Comparison of ENCODE assay signal across 8 mouse cellular contexts in genomic region chr17:24220435-24221411, GRCm38 (mm10). TPM values are rescaled to one million over a fixed set of nuclear protein-coding genes. Genes with fewer than 3 reads are reported as not detected.
A peak's percentile ranks its signal among the peaks of the same experiment; 100 is the strongest.
DNase-seq lines count a peak whose midpoint lies in the region; ATAC-seq and TF ChIP-seq lines count a peak whose summit lies in the region.

TSS of gene Tedc2 (minus strand) at chr17:24220851.

- peak; percentile 91 to 94 for DNase-seq in B cell, adult 2 months
- peak; percentile 92 to 96 for DNase-seq in heart, adult 9 months (ENCODE audit: low spot score in 2 of 2)
- peak; percentile 92 for DNase-seq in limb, embryonic 14.5 days (ENCODE audit: low spot score)
- peak; percentile 75 to 86 for DNase-seq in spleen, adult 2 months (ENCODE audit: low read depth in 1 of 2, low spot score in 2 of 2)

- no peaks in the 10 kb centered on the region for H3K27me3 ChIP-seq in embryonic facial prominence, embryonic 15.5 days
- no peaks in the 10 kb centered on the region for H3K27me3 ChIP-seq in kidney, embryonic 14.5 days (ENCODE audit: control insufficient read depth, insufficient read depth, low read length)
- H3K27me3 ChIP-seq in limb, embryonic 14.5 days (ENCODE audit: control insufficient read depth, insufficient read depth, low read length) = no peaks in the 10 kb centered on the region
- no peaks in the 10 kb centered on the region for H3K27me3 ChIP-seq in midbrain, embryonic 16.5 days (ENCODE audit: control insufficient read depth, insufficient read depth, low read depth, low read length)
- no peaks in the 10 kb centered on the region for H3K27me3 ChIP-seq in spleen, adult 2 months (ENCODE audit: control insufficient read depth, insufficient read depth, low read length)

- 5% methylated on average over 41 of the region's 41 CpGs for WGBS in embryonic facial prominence, embryonic 15.5 days
- WGBS in kidney, embryonic 14.5 days = 6% methylated on average over 41 of the region's 41 CpGs
- WGBS in limb, embryonic 14.5 days = 5% methylated on average over 41 of the region's 41 CpGs
- WGBS in midbrain, embryonic 16.5 days = 5% methylated on average over 41 of the region's 41 CpGs
- 8% methylated on average over 41 of the region's 41 CpGs for WGBS in spleen, adult 2 months

- H3K4me3 ChIP-seq in bone marrow macrophage, adult 2 months (ENCODE audit: insufficient read depth, low read length) = peak within 1 kb of the TSS; percentile 88
- peak within 1 kb of the TSS; percentile 74 for H3K4me3 ChIP-seq in embryonic facial prominence, embryonic 15.5 days (replicated peaks)
- H3K4me3 ChIP-seq in kidney, embryonic 14.5 days (ENCODE audit: low read length) = peak within 1 kb of the TSS; percentile 74
- H3K4me3 ChIP-seq in limb, embryonic 14.5 days (replicated peaks; ENCODE audit: low read length) = peak within 1 kb of the TSS; percentile 79
- H3K4me3 ChIP-seq in midbrain, embryonic 16.5 days (ENCODE audit: low read depth, low read length) = peak within 1 kb of the TSS; percentile 86
- peak within 1 kb of the TSS; percentile 78 for H3K4me3 ChIP-seq in spleen, adult 2 months (ENCODE audit: extremely low read depth, insufficient read depth, insufficient read length)

- peak; percentile 92 for ATAC-seq in embryonic facial prominence, embryonic 15.5 days (ENCODE audit: insufficient number of reproducible peaks, low FRiP score, low TSS enrichment, low read depth)
- peak; percentile 94 for ATAC-seq in kidney, embryonic 14.5 days (ENCODE audit: low FRiP score, low TSS enrichment)
- ATAC-seq in limb, embryonic 14.5 days (ENCODE audit: low FRiP score, low read depth) = peak; percentile 93
- peak; percentile 95 for ATAC-seq in midbrain, embryonic 16.5 days

- no peak for TF ChIP-seq POLR2A in bone marrow macrophage, adult 2 months (IDR thresholded peaks at IDR 0.05; ENCODE audit: borderline replicate concordance, low read depth, low read length)
- 0 out of 2 replicates have a peak, but pooled peaks have one; percentile 34 for TF ChIP-seq POLR2A in limb, embryonic 14.5 days (IDR thresholded peaks at IDR 0.05; ENCODE audit: borderline replicate concordance, extremely low read depth, insufficient read depth, insufficient read length)
- TF ChIP-seq POLR2A in spleen, adult 2 months (IDR thresholded peaks at IDR 0.05; ENCODE audit: low read depth, low read length) = no peak

- H3K36me3 ChIP-seq in embryonic facial prominence, embryonic 15.5 days = peaks cover 51% of the 10 kb centered on the region
- H3K36me3 ChIP-seq in kidney, embryonic 14.5 days (ENCODE audit: control insufficient read depth, insufficient read depth, low read length) = peaks cover 56% of the 10 kb centered on the region
- H3K36me3 ChIP-seq in limb, embryonic 14.5 days (ENCODE audit: control insufficient read depth, insufficient read depth, low read length) = peaks cover 51% of the 10 kb centered on the region
- peaks cover 16% of the 10 kb centered on the region for H3K36me3 ChIP-seq in midbrain, embryonic 16.5 days (ENCODE audit: control insufficient read depth, insufficient read depth, low read length)
- peaks cover 10% of the 10 kb centered on the region for H3K36me3 ChIP-seq in spleen, adult 2 months (ENCODE audit: control insufficient read depth, insufficient read depth, low read length)

- no peaks in the 10 kb centered on the region for H3K9me3 ChIP-seq in embryonic facial prominence, embryonic 15.5 days (replicated peaks)
- no peaks in the 10 kb centered on the region for H3K9me3 ChIP-seq in kidney, embryonic 14.5 days (ENCODE audit: control insufficient read depth, low read length)
- H3K9me3 ChIP-seq in limb, embryonic 14.5 days (ENCODE audit: control insufficient read depth, low read length) = no peaks in the 10 kb centered on the region
- no peaks in the 10 kb centered on the region for H3K9me3 ChIP-seq in midbrain, embryonic 16.5 days (replicated peaks; ENCODE audit: control insufficient read depth, low read length, poor library complexity, severe bottlenecking)

- H3K4me1 ChIP-seq in bone marrow macrophage, adult 2 months (ENCODE audit: control insufficient read depth, insufficient read depth, low read length) = peaks cover 9% of the 10 kb centered on the region; the same call in 1 of the 2 replicates
- H3K4me1 ChIP-seq in embryonic facial prominence, embryonic 15.5 days = peaks cover 14% of the 10 kb centered on the region
- H3K4me1 ChIP-seq in kidney, embryonic 14.5 days (ENCODE audit: control insufficient read depth, insufficient read depth, low read length) = peaks cover 7% of the 10 kb centered on the region
- peaks cover 13% of the 10 kb centered on the region for H3K4me1 ChIP-seq in limb, embryonic 14.5 days (ENCODE audit: control insufficient read depth, insufficient read depth, low read length)
- H3K4me1 ChIP-seq in midbrain, embryonic 16.5 days (ENCODE audit: control insufficient read depth, insufficient read depth, low read length) = peaks cover 14% of the 10 kb centered on the region
- H3K4me1 ChIP-seq in spleen, adult 2 months (ENCODE audit: control insufficient read depth, insufficient read depth, insufficient read length) = 0 out of 2 replicates have a peak, but pooled peaks cover 3% of the 10 kb centered on the region

- H3K27ac ChIP-seq in bone marrow macrophage, adult 2 months (ENCODE audit: insufficient read depth, low read depth, low read length) = peak within 1 kb of the TSS; percentile 22; the same call in 1 of the 2 replicates
- peak within 1 kb of the TSS; percentile 55 for H3K27ac ChIP-seq in embryonic facial prominence, embryonic 15.5 days (replicated peaks)
- peak within 1 kb of the TSS; percentile 18; the same call in 1 of the 2 replicates for H3K27ac ChIP-seq in kidney, embryonic 14.5 days (ENCODE audit: low read depth, low read length)
- H3K27ac ChIP-seq in limb, embryonic 14.5 days (replicated peaks; ENCODE audit: low read depth, low read length) = no peak within 1 kb of the TSS
- H3K27ac ChIP-seq in midbrain, embryonic 16.5 days (ENCODE audit: low read length) = peak within 1 kb of the TSS; percentile 76
- H3K27ac ChIP-seq in spleen, adult 2 months (ENCODE audit: insufficient read depth, low read length) = peak within 1 kb of the TSS; percentile 15; the same call in 1 of the 2 replicates

- TF ChIP-seq CTCF in bone marrow macrophage, adult 2 months (IDR thresholded peaks at IDR 0.05; ENCODE audit: low read depth, low read length) = no peak
- TF ChIP-seq CTCF in spleen, adult 2 months (IDR thresholded peaks at IDR 0.05; ENCODE audit: extremely low read depth, insufficient read depth, insufficient read length, insufficient replicate concordance) = no peak

- H3K4me2 ChIP-seq in embryonic facial prominence, embryonic 15.5 days (replicated peaks) = peak within 1 kb of the TSS; percentile 74
- H3K4me2 ChIP-seq in kidney, embryonic 14.5 days (replicated peaks; ENCODE audit: low read depth, low read length) = peak within 1 kb of the TSS; percentile 70
- peak within 1 kb of the TSS; percentile 91 for H3K4me2 ChIP-seq in limb, embryonic 14.5 days (replicated peaks; ENCODE audit: low read depth, low read length, severe bottlenecking)
- peak within 1 kb of the TSS; percentile 89 for H3K4me2 ChIP-seq in midbrain, embryonic 16.5 days (ENCODE audit: low read length)

- H3K9ac ChIP-seq in embryonic facial prominence, embryonic 15.5 days = peak within 1 kb of the TSS; percentile 69
- H3K9ac ChIP-seq in kidney, embryonic 14.5 days (ENCODE audit: low read depth, low read length) = peak within 1 kb of the TSS; percentile 71
- peak within 1 kb of the TSS; percentile 68 for H3K9ac ChIP-seq in limb, embryonic 14.5 days (ENCODE audit: low read depth, low read length, severe bottlenecking)
- peak within 1 kb of the TSS; percentile 80 for H3K9ac ChIP-seq in midbrain, embryonic 16.5 days (ENCODE audit: low read depth, low read length)

RNA-seq across cellular contexts. Expression of gene Tedc2, which starts in this region (rescaled TPM):
- polyA plus RNA-seq in bone marrow macrophage, adult 2 months (2012; ENCODE audit: insufficient read depth, insufficient read length, missing spikeins) = 7.7 and 8.5 TPM in 2 replicates
- polyA plus RNA-seq in embryonic facial prominence, embryonic 15.5 days (2015; fragmentation: Nextera tagmentation; extraction: Ambion mirVana) = 11.6 and 13.0 TPM in 2 replicates
- 13.4 and 14.8 TPM in 2 replicates for polyA plus RNA-seq in kidney, embryonic 14.5 days (2014; fragmentation: Nextera tagmentation; extraction: Ambion mirVana)
- polyA plus RNA-seq in limb, embryonic 14.5 days (2012; rRNA removed) = 35.4 and 39.2 TPM in 2 replicates
- polyA plus RNA-seq in limb, embryonic 14.5 days (2014; fragmentation: Nextera tagmentation; extraction: Ambion mirVana) = 10.2 and 12.2 TPM in 2 replicates
- 9.2 and 9.5 TPM in 2 replicates for polyA plus RNA-seq in midbrain, embryonic 16.5 days (2015; fragmentation: Nextera tagmentation; extraction: Ambion mirVana)
- 7.5 and 10.8 TPM in 2 replicates for polyA plus RNA-seq in spleen, adult 2 months (2012; rRNA removed)
